Mouse (Mus musculus): Measurements from ENCODE around the gene Abhd17a.

Gene Abhd17a

GRCm38 (mm10) chr10:80546945-80547344, 43.2 kb downstream of the Abhd17a start:
- no peak for DNase-seq (ENCODE audit: low spot score)

DNA sequence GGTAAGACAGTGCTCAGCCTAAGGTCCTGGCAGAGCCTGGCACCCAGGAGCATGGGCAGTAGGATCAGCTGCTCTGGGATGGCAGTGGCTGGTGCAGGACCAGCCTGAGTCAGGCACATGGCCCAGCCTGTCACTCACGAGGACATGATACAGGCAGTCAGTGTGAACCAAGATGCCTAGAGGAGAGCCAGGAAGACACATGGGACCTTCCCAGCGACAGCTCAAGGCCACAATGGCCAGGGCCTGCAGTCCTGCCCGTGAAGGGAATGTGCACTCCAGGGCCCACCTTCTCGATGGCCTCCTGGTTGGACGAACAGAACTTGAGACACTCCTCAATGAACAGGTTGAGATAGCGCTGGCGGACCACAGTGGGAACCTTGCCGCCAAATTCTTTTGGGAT, 44.6 kb downstream of the Abhd17a start:
- no peak for DNase-seq (ENCODE audit: low spot score)

- DNase-seq (ENCODE audit: low spot score), result no peak
Measured at GRCm38 (mm10) chr10:80543873-80544272, 46.3 kb downstream of the Abhd17a start.

DNA sequence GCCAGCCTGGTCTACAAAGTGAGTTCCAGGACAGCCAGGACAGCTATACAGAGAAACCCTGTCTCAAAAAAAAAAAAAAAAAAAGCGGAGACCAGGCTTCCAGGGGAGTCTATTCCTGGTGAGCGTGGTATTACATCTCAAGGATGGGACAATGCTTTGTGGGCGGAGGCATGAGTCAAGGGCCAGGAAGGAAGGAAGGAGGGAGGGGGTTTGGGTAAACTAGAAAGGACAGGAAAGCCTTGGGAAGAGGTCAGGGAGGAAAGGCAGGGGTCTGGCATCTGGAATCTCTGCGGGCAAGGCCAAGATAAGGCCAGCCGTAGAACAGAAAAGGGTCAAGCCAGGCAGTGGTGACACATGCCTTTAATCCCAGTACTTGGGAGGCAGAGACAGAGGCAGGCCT, 50.6 kb downstream of the Abhd17a start:
- DNase-seq (ENCODE audit: low spot score), result peak; percentile 38

- DNase-seq (ENCODE audit: low spot score), result peak; percentile 81
Measured at GRCm38 (mm10) chr10:80538710-80539394, 51.3 kb downstream of the Abhd17a start, which contains the start of gene Atp8b3. TSS of gene Atp8b3 (minus strand) at chr10:80539124.

- DNase-seq (ENCODE audit: low spot score), result no peak
Measured at GRCm38 (mm10) chr10:80538180-80538579, 52.0 kb downstream of the Abhd17a start.

DNA sequence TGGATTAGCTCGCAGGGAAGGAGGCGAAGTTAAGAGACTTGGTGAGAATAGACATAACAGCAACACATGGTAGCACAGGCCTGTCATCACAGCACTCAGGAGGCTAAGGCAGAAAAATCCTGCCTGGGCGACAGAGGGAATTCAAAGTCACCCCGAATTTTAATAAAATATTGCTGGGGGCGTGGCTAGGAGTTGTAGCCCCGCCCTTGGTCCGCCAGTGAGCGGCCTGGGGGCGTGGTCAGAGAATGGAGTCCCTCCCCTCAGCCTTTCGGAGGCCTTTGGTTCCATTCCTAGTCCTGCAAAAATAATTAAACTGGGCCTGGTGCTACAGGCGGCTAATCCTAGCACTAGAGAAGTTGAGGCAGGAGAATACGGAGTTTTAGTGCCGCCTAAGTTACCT, 54.4 kb downstream of the Abhd17a start:
- DNase-seq (ENCODE audit: low spot score), result no peak

DNA sequence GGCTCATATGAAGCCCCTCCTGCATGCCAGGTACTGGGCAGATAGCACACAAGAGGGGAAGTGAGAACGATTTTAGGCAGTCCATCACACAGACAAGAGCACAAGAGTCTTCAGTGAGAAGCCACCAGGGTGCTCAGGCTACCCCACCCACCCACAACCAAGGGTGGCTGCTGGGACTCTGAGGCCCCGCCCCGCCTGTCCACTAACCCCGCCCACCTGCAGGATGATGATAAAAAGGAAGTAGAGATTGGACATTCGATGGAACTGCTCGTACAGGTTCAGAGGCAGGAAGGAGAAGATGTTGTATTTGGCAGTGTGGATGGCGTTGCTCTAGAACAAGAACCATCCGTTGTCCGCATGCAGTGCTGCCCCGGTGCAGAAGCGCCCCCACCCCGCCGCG, 55.1 kb downstream of the Abhd17a start:
- no peak for DNase-seq (ENCODE audit: low spot score)

GRCm38 (mm10) chr10:80533704-80534103, 56.4 kb downstream of the Abhd17a start:
- no peak for DNase-seq (ENCODE audit: low spot score)

Measured in yolk sac, embryonic 10.5 days (tissue).